23 mouse cellular contexts compared by ENCODE assay signal in genomic region chr4:89049592-89050440, GRCm38 (mm10).
"Had no signal": no experiment of that assay in that cellular context is flagged by ENCODE, and none has a peak within 500 bp of the region (broad histone marks: within the 10 kb centered on the region; RNA-seq: fewer than 3 reads in every experiment).

No protein-coding gene starts in this region.

- DNase-seq: kidney, adult 9 months; kidney, postnatal 14 days; kidney, postnatal 4 days; left cerebral cortex, postnatal 4 days; liver, postnatal 0 days; lung, postnatal 10 days; lung, postnatal 36 days; midbrain, embryonic 14.5 days; right cerebral cortex, adult 18-20 months; right cerebral cortex, postnatal 14 days; right cerebral cortex, postnatal 4 days; thymus, adult 2 months; thymus, postnatal 25 days had no signal

- H3K4me3 ChIP-seq: limb, embryonic 12.5 days; limb, embryonic 15.5 days; lung, embryonic 15.5 days; megakaryocyte, embryonic 14.5 days; midbrain, embryonic 10.5 days; neural tube, embryonic 12.5 days; neural tube, embryonic 15.5 days had no signal

- H3K4me1 ChIP-seq: limb, embryonic 12.5 days; limb, embryonic 15.5 days; lung, embryonic 15.5 days; midbrain, embryonic 10.5 days; neural tube, embryonic 12.5 days; neural tube, embryonic 15.5 days had no signal

- H3K9me3 ChIP-seq: limb, embryonic 12.5 days; limb, embryonic 15.5 days; lung, embryonic 15.5 days; megakaryocyte, embryonic 14.5 days; midbrain, embryonic 10.5 days; neural tube, embryonic 12.5 days; neural tube, embryonic 15.5 days had no signal

- H3K27ac ChIP-seq: limb, embryonic 12.5 days; limb, embryonic 15.5 days; liver, embryonic 14.5 days; lung, embryonic 15.5 days; midbrain, embryonic 10.5 days; neural tube, embryonic 12.5 days; neural tube, embryonic 15.5 days; stomach, postnatal 0 days had no signal

- H3K9ac ChIP-seq: limb, embryonic 12.5 days; limb, embryonic 15.5 days; liver, embryonic 14.5 days; liver, postnatal 0 days; lung, embryonic 15.5 days; neural tube, embryonic 12.5 days; neural tube, embryonic 15.5 days had no signal

- H3K36me3 ChIP-seq: limb, embryonic 12.5 days; limb, embryonic 15.5 days; lung, embryonic 15.5 days; midbrain, embryonic 10.5 days; neural tube, embryonic 12.5 days; neural tube, embryonic 15.5 days had no signal

- H3K27me3 ChIP-seq: limb, embryonic 12.5 days; limb, embryonic 15.5 days; lung, embryonic 15.5 days; megakaryocyte, embryonic 14.5 days; neural tube, embryonic 12.5 days; neural tube, embryonic 15.5 days had no signal

- H3K4me2 ChIP-seq: limb, embryonic 12.5 days; limb, embryonic 15.5 days; liver, embryonic 11.5 days; lung, embryonic 15.5 days; neural tube, embryonic 12.5 days; neural tube, embryonic 15.5 days had no signal

- ATAC-seq: liver, postnatal 0 days had no signal
